Mouse (Mus musculus) heart, adult 2 months (tissue): ENCODE data around the gene Fndc3b. TPM values are rescaled to one million over a fixed set of nuclear protein-coding genes. Genes with fewer than 3 reads are reported as not detected.

Experiments
- DNase-seq, 2 experiments: peaks; one replicate each; pipeline ENCODE4 v3.0.0; 2021
- H3K27ac ChIP-seq: fragments of 200-600 bp; 2 replicates; pipeline ENCODE4 v1.8.1; 2022
- H3K27me3 ChIP-seq: fragments of 200-500 bp; 2 replicates; pipeline ENCODE4 v1.6.1; 2012; ENCODE audit warnings: mild to moderate bottlenecking, low read length, inconsistent platforms, mixed read lengths; ENCODE audit not compliant: control insufficient read depth, insufficient read depth
- H3K36me3 ChIP-seq: fragments of 200-500 bp; 2 replicates; pipeline ENCODE4 v1.6.1; 2012; ENCODE audit warnings: low read length, inconsistent platforms; ENCODE audit not compliant: control insufficient read depth, insufficient read depth
- H3K4me1 ChIP-seq: fragments of 200-500 bp; 2 replicates; pipeline ENCODE4 v1.6.1; 2011; ENCODE audit warnings: low read length; ENCODE audit not compliant: control insufficient read depth, insufficient read depth
- H3K4me3 ChIP-seq: fragments of 200-600 bp; 2 replicates; pipeline ENCODE4 v1.8.1; 2022
- H3K79me2 ChIP-seq: fragments of 200-500 bp; replicated peaks from 2 replicates; pipeline ENCODE4 v1.6.1; 2012; ENCODE audit warnings: mild to moderate bottlenecking, inconsistent platforms, low read length, moderate library complexity, mixed read lengths; ENCODE audit not compliant: control insufficient read depth, insufficient read depth
- H3K9ac ChIP-seq: fragments of 200-500 bp; 2 replicates; pipeline ENCODE4 v1.6.1; 2012; ENCODE audit warnings: low read depth, mild to moderate bottlenecking, control low read depth, inconsistent platforms, low read length, mixed read lengths
- CTCF ChIP-seq: fragments of 200-600 bp; IDR thresholded peaks from 2 replicates; pipeline ENCODE4 v1.8.1; 2022; ENCODE audit warnings: antibody characterized with exemption, mild to moderate bottlenecking, moderate library complexity
- EP300 ChIP-seq: fragments of 200-500 bp; IDR thresholded peaks from 2 replicates; pipeline ENCODE4 v1.6.1; 2011; ENCODE audit warnings: low read depth, low read length, control low read depth; ENCODE audit not compliant: insufficient read depth
- POLR2A ChIP-seq: fragments of 200-500 bp; IDR thresholded peaks from 2 replicates; pipeline ENCODE4 v1.6.1; 2011; ENCODE audit warnings: mild to moderate bottlenecking, low read depth, low read length, control low read depth; ENCODE audit not compliant: insufficient read depth
- WGBS: fragments of 180-500 bp; shearing (Covaris S2); methylation state at CpG from one replicate; pipeline ENCODE4 v1.1.7; 2018; 5-methylcytosine and 5-hydroxymethylcytosine counted together
- intact Hi-C: fragments of 180-260 bp; cut with DNase I; formaldehyde crosslinking; loops from one replicate; pipeline ENCODE4 v1.15.1; 2025
- polyA plus RNA-seq: library from polyadenylated mRNA; depleted of rRNA; stranded (reverse); fragments of >200 nt; gene quantifications from 2 replicates; pipeline ENCODE4 v1.2.3, GENCODE M21; 2012
- total RNA-seq, 2 experiments: library from RNA; stranded (reverse); gene quantifications; 2 replicates each; pipeline ENCODE4 v1.2.3; 2021

Gene Fndc3b
- total and polyA plus RNA-seq, 3 experiments: 15.3 to 57.4 (median 52.1) TPM

DNA sequence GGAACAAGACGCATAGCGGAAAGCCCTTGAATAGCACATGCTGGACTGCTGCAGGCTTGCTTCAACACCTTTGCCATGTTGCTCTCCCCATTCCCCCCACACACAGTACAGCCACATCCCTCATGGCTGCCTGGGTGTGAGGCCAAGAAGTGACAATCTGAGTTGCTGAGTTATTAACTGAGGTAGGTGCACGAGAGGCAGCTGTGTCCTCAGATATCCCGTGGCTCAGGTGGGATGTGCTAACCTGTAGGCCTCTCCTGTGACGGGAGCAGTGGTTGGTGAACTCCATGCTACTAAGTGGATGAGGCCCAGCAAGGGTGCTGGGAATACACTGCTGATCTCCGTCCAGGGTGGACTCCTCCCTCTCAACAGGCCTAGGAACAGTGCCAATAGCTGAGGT is 288.6 kb downstream of the Fndc3b start:
- Histone ChIP-seq H3K9ac (no peak overlapping the region), H3K27ac (no peak overlapping the region), H3K27me3 (no peaks in the 10 kb centered on the region), H3K79me2 (no peaks in the 10 kb centered on the region), H3K4me3 (no peak overlapping the region), H3K4me1 (no peaks in the 10 kb centered on the region), H3K36me3 (no peaks in the 10 kb centered on the region)
- DNase-seq: no peak
- TF ChIP-seq EP300 (no peak), POLR2A (no peak), CTCF (no peak)
- intact Hi-C loops: no loop called here
- WGBS: 80% methylated on average over 6 of the region's 6 CpGs

- Histone ChIP-seq H3K4me1 (no peaks in the 10 kb centered on the region), H3K4me3 (no peak overlapping the region), H3K27ac (no peak overlapping the region), H3K9ac (no peak overlapping the region), H3K27me3 (no peaks in the 10 kb centered on the region), H3K36me3 (no peaks in the 10 kb centered on the region), H3K79me2 (no peaks in the 10 kb centered on the region)
- DNase-seq: no peak
- intact Hi-C loops: no loop called here
- 87% methylated on average over 12 of the region's 12 CpGs for WGBS
- no peak for TF ChIP-seq EP300
- no peak for TF ChIP-seq CTCF
- no peak for TF ChIP-seq POLR2A
Measured at GRCm38 (mm10) chr3:27421980-27422379, 289.1 kb downstream of the Fndc3b start.

DNA sequence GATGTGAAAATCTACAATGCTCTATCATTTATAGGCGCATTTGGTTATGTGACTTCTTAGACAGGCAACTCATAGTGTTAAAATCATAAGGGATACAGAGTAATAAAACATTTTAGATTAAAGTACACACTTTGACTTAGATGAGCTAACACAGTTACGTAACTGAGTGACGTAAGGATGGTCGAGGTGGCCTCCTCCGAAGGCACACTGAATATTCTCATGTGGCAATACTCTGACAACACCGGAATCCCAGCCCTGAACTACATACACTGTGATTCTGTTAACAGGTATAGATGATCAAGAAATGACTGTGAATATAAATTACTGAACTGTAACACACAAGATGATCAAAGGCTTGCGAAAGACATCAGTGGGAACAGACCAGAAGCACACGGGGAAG is 292.5 kb downstream of the Fndc3b start:
- DNase-seq: no peak
- 96% methylated on average over 8 of the region's 8 CpGs for WGBS
- Histone ChIP-seq H3K27me3 (no peaks in the 10 kb centered on the region), H3K4me3 (no peak overlapping the region), H3K79me2 (no peaks in the 10 kb centered on the region), H3K36me3 (no peaks in the 10 kb centered on the region), H3K4me1 (no peaks in the 10 kb centered on the region), H3K9ac (no peak overlapping the region), H3K27ac (no peak overlapping the region)
- intact Hi-C loops: no loop called here
- no peak for TF ChIP-seq EP300
- TF ChIP-seq POLR2A: no peak
- TF ChIP-seq CTCF: no peak

GRCm38 (mm10) chr3:27416786-27417185 is 294.3 kb downstream of the Fndc3b start:
- Histone ChIP-seq H3K27me3 (no peaks in the 10 kb centered on the region), H3K27ac (no peak overlapping the region), H3K4me1 (no peaks in the 10 kb centered on the region), H3K9ac (no peak overlapping the region), H3K4me3 (no peak overlapping the region), H3K79me2 (no peaks in the 10 kb centered on the region), H3K36me3 (no peaks in the 10 kb centered on the region)
- no peak for DNase-seq
- 88% methylated on average over 10 of the region's 10 CpGs for WGBS
- intact Hi-C loops: no loop called here
- TF ChIP-seq CTCF (no peak), EP300 (no peak), POLR2A (no peak)

- Histone ChIP-seq H3K27me3 (no peaks in the 10 kb centered on the region), H3K9ac (no peak overlapping the region), H3K27ac (no peak overlapping the region), H3K4me3 (no peak overlapping the region), H3K79me2 (no peaks in the 10 kb centered on the region), H3K36me3 (no peaks in the 10 kb centered on the region), H3K4me1 (no peaks in the 10 kb centered on the region)
- whole genome bisulfite sequencing: 84% methylated on average over 3 of the region's 3 CpGs
- DNase-seq: no peak
- intact Hi-C loops: no loop called here
- TF ChIP-seq POLR2A: no peak
- no peak for TF ChIP-seq CTCF
- no peak for TF ChIP-seq EP300
Measured at GRCm38 (mm10) chr3:27413566-27413965, 297.5 kb downstream of the Fndc3b start.

GRCm38 (mm10) chr3:27411286-27411685 is 299.8 kb downstream of the Fndc3b start:
- no peak overlapping the region for H3K27ac ChIP-seq
- H3K36me3 ChIP-seq: no peaks in the 10 kb centered on the region
- H3K27me3 ChIP-seq: no peaks in the 10 kb centered on the region
- H3K4me1 ChIP-seq: no peaks in the 10 kb centered on the region
- 89% methylated on average over 2 of the region's 2 CpGs for WGBS
- intact Hi-C loops: no loop called here
- H3K4me3 ChIP-seq: no peak overlapping the region
- DNase-seq: no peak
- no peaks in the 10 kb centered on the region for H3K79me2 ChIP-seq
- no peak for TF ChIP-seq EP300
- TF ChIP-seq CTCF: no peak
- TF ChIP-seq POLR2A: no peak
- H3K9ac ChIP-seq: no peak overlapping the region
